Mouse (Mus musculus): ENCODE measurements around the gene Eftud2. TPM values are rescaled to one million over a fixed set of nuclear protein-coding genes. Genes with fewer than 3 reads are reported as not detected.

Eftud2 gene
- total RNA-seq, 2 experiments from 2014 or later = 39.2 to 40.5 TPM

DNA sequence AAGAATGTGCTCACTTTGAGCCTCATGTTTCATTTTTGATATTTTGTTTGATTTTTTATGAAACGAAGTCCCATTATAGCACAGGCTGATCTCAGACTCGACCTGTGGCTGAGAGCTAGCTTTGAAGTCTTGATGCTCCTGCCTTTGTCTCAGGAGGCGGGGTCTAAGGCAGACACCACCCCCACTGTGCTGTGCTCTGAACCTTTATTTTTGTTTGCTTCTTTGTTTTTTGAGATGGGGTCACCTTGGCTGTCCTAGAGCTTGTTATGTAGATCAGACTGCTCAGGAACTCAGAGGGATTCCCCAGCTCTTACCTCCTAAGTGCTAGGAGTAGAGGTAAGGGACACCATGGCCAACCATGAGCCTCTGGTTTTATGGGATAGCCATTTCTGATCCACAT, 60.4 kb downstream of the Eftud2 start:
- intact Hi-C loops (cut with DNase I) = no loop called here
- DNase-seq = no peak

DNA sequence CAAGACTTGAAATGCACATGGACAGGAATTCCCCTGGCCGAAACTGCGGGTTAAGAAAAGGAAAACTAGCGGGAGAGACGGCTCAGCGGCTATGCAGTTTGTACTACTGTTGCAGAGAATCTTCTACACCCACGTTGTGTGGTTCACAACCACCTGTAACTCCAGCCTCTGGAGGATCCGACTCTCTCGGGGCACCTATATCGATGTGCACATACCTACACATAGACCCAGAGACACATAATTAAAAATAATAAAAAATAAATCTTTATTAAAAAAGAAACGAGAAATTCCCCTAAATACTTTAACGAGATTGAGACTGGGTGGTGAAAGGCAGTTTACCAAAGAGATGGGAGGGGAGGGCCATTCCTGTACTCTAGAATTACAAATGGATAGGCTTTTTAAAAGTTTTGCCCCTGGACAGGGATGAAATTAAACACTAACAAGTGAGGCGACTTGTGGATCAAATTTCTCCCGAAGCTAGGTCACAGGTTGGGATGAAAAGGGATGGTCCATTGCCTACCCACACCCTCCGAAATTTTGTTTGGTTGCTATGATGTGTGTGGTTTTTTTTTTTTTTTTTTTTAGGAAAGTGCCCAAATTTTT, 60.9 kb downstream of the Eftud2 start:
- intact Hi-C loops (cut with DNase I) = loop anchor here (2.0 kb wide), 1 partner anchor 45 kb away; no protein-coding TSS in a partner anchor
- no peak for DNase-seq

DNA sequence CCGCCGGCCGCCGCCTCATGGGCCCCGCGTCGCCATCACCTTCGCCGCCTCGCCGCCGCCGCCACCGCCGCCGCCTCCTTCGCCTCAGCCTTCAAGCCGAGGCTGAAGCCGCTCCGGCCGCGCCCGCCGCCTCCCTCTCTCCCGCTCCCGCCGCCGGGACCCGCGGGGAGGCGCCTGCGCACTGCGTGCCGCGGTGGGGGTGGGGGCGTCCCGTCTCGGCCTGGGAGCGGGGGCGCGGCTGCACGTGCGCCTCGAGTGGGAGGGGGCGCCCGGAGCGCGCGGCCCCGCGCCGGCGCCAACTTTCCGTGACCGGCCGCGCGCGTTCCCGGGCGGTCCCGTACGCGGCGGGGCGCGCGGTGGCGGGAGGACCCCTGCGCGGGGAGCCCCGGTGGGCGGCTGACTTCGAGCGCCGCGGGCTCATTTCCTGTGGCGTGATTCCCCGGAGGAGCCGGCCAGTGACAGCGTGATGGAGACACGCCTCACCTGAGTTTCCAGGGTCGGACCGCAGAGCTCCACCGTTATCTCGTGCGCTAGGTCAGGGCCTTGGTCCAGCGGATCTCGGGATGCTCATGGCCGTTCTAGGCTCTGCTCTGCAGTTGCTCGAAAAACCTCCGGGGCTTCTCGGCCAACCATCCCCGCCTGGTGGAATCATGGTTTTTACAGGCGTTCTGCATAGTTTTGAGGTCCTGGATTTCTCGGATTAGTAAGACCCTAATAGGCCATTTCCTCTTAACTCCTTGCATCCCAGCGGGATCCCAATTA, 61.6 kb downstream of the Eftud2 start, which contains the start of gene Gjc1:
Gjc1 (minus strand) TSS at position 680 of the 762 bp plus-strand sequence.
- DNase-seq = peak; percentile 86 to 88
- intact Hi-C loops (cut with DNase I) = loop anchor here (2.0 kb wide), 1 partner anchor 44 kb away; no protein-coding TSS in a partner anchor

DNA sequence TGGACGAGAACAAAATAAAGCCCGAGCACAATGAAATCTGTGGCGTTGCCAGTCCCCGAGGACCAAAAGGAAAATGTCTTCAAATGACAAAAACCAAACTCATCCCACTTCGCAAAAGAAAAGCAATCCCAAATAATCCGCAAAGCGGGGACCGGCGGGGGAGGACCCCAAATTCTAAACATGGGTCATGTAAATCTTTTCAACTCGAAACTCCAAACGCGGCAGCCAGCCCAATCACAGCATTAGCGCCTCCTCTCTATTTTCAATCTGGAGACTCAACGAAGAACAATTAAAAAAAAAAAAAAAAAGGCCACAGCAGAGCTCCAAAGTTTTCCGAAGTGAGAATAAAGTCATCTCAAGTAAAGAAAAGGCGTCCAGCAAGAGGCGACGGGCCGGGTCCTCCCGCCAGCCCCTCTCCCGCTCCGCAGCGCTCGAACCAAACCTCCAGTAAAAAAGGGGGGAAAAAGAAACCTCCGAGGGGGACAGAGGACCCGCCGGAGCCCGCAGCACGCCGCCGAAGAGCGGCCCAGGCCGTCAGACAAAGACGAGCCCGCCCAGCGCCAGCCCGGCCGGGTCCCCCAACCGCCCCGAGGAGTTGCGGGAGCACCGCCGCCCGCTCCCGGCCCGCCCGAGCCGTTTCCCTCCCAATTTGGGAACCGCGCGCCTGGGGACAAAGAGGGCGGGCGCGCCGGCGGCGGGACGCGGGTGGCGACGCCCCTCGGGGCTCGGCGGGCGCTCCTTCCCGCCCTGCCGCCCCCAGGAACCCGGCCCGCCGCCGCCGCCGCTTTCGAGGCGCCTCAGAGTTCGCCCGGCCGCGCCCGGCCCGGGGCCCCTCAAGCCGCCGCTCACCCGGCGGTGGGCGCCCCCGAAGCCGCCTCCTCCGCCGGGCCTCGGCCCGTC, 62.4 kb downstream of the Eftud2 start:
- intact Hi-C loops (cut with DNase I) = loop anchor here (2.0 kb wide), 1 partner anchor 44 kb away; no protein-coding TSS in a partner anchor
- peak; percentile 62 to 69 for DNase-seq

DNA sequence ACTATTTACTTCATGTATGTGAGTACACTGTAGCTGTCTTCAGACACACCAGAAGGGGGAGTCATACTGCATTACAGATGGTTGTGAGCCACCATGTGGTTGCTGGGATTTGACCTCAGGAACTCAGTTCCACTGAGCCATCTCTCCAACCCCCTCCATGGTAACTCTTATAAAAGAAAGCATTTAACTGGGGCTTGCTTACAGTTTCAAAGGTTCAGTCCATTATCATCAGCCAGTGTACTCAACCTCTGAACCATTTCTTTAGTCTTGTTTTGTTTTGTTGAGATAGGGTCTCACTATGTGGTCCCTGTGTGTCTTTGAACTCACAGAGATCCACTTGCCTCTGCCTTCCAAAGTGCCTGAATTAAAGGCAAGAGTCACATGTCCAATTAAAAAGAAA, 65.9 kb downstream of the Eftud2 start:
- DNase-seq = no peak
- intact Hi-C loops (cut with DNase I) = no loop called here

DNA sequence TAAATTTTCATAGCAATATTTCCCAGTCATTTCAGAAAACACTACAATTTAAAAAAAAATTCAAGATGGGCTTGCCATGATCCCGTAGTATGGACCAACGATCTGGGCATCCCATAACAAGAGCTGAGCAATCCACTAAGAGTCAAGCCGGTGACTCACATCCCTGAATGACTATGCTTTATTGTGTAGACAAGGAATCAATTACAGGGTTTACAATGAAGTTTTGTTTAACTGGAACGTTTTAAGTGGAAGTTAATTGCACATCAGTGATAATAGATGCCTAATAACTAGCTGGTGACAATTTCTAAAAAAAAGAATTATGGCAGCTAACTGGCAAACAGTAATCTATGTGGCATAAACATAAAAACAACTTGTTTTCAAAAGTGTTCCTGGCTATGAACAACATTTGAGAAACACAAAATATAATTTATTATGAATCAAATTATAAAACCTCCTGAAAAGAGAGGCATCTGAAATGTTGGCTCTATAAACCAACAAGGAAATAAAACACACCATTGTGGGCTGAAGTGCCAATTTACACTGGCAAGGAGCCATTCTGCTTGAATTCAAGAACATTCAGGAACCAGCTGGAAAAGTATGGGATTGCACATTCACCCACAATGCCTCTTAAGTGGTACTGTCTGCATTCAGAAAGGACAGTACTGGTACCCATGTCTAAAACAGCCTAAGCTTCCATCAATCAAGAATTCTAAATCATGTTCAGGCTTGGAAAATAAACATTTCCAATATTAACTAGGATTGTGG, 69.9 kb downstream of the Eftud2 start:
- no peak for DNase-seq
- intact Hi-C loops (cut with DNase I) = no loop called here

DNA sequence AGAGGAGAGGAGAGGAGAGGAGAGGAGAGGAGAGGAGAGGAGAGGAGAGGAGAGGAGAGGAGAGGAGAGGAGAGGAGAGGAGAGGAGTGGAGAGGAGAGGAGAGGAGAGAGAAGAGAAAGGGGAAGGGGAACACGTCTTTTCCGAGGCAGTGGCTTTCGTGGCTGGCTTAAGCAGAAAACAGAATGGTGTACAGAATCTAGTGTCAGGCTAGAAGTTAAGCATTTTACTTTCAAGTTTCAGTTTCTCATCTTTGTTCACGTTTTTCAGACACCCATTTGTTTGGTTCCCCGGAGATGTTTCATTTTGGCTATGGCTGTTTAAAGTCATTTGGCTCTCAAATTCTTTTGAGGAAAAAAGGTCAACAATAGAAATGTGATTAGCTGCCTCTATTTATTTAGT, 72.5 kb downstream of the Eftud2 start:
- no peak for DNase-seq
- intact Hi-C loops (cut with DNase I) = no loop called here

DNA sequence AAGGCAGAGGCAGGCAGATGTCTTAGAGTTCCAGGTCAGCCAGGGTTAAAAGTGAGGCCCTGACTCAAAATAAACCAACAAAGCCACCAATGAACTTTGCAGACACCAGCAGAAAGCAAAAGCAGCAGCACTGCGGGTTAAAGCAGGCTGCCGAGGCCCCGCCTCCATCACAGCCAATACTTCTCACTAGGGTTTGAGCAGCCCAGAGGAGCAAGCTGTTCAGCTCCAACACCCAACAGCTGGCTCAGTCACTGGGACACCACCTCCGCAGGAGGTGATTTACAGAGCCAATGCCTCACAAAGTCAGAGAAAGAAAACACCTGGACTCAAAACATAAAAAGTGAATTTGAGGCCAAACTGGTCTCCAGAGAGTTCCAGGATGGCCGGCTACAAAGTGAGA, 77.3 kb downstream of the Eftud2 start:
- intact Hi-C loops (cut with DNase I) = no loop called here
- DNase-seq = no peak

DNA sequence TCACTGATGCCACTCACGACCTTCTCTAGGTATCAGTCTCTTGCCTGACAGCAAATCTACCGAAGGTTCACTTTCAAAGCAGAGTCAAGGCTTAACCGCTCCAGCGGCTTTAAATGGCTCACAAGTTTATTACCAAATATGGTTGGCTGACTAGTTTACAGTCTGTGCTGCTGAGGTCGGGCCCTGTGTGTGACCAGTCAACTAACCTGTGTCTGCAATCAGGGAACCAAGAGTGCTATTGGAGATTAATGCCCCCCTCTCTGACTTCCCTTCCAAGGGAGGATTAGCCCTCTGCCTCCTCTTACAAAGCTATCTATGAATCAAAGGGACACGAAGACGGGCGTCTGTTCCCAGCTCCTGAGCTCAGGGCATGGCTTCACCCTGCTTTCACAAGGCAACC, 86.6 kb downstream of the Eftud2 start:
- DNase-seq = no peak
- intact Hi-C loops (cut with DNase I) = no loop called here

DNA sequence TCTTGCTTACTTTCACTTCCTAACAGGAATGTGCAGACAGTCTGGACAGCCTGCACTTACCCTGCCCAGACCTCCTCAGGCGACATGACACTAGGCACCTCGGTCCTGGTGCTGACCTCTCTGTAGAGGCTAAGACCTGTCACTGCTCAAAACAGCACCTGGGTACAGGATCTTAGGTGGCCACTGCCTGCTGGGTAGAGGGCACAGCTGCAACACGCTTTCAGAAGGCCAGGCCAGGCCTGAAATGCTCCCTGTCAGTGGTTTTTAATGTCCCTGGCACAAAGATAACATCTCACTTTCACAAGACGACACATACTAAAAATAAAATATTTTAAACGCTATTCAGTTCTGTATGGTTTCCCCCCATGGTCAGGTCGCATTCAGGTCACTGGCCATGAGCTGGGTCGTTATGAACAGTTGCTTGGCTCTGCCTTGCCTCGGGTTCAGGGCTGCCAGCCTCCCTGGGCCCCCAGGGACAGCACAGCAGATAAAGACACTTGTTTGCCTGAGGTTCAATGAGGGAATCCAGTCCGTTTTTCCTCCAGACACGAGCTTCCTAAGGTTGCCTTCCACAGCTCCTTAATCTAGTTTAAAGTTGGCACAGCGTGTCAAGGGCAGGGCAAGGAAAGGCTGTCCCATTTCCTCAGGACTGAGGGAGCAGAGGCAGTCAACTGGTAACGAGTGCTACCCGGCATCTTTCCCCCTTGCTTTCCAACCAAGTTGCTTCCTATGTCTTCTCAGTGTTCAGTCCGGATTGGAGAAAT, 88.9 kb downstream of the Eftud2 start:
- no peak for DNase-seq
- intact Hi-C loops (cut with DNase I) = no loop called here

Other genes starting within 250 kb of the Eftud2 start
- not detected for gene Meioc, start 217.3 kb downstream of the Eftud2 start, total RNA-seq (2021)
- 10 to 100 TPM; 16.0 to 18.5 TPM for gene Ccdc43, start 183.2 kb downstream of the Eftud2 start, total RNA-seq (2021)
- gene Adam11, start 119.5 kb downstream of the Eftud2 start, total RNA-seq (2021) = 1 to 10 TPM; 4.0 to 4.4 TPM
- gene Gjc1, start 61.3 kb downstream of the Eftud2 start, total RNA-seq (2021) = 10 to 100 TPM; 37.7 to 42.6 TPM
- 10 to 100 TPM; 20.4 to 25.4 TPM for gene Higd1b, start 45.1 kb downstream of the Eftud2 start, total RNA-seq (2021)
- gene Ccdc103, start 219 bp upstream of the Eftud2 start, total RNA-seq (2021) = under 1 TPM; 0.14 to 0.22 TPM
- gene Fam187a, start 4.2 kb upstream of the Eftud2 start, total RNA-seq (2021) = not detected
- gene Gfap, start 19.9 kb upstream of the Eftud2 start, total RNA-seq (2021) = under 1 TPM; 0.15 to 0.36 TPM
- 1 to 10 TPM; 2.1 to 3.3 TPM for gene Kif18b, start 44.1 kb upstream of the Eftud2 start, total RNA-seq (2021)
- gene C1ql1, start 65.7 kb upstream of the Eftud2 start, total RNA-seq (2021) = under 1 TPM; 0.19 to 0.20 TPM
- 10 to 100 TPM; 61.0 to 62.1 TPM for gene Nmt1, start 147.2 kb upstream of the Eftud2 start, total RNA-seq (2021)
- 10 to 100 TPM; 68.5 to 71.1 TPM for gene Dcakd, start 147.3 kb upstream of the Eftud2 start, total RNA-seq (2021)
- gene Plcd3, start 220.7 kb upstream of the Eftud2 start, total RNA-seq (2021) = 10 to 100 TPM; 19.4 to 20.9 TPM
- gene Acbd4, start 220.7 kb upstream of the Eftud2 start, total RNA-seq (2021) = 10 to 100 TPM; 30.5 to 34.5 TPM
- 10 to 100 TPM; 18.5 to 20.4 TPM for gene Hexim1, start 235.2 kb upstream of the Eftud2 start, total RNA-seq (2021)

Measured in heart, postnatal 14 days (tissue).